Mouse (Mus musculus) urinary bladder, postnatal 36 days (tissue): ENCODE data around the gene Gm28051.

Source experiments
- DNase-seq, 2 experiments: peaks; one replicate each; pipeline ENCODE4 v3.0.0; 2022; ENCODE audit warnings: low spot score in 2 of 2, mixed read lengths in 1 of 2

Gm28051 gene

GRCm38 (mm10) chr12:102684720-102685386 lies 72.7 kb downstream of the Gm28051 start:
- no peak for DNase-seq

- no peak for DNase-seq
Measured at GRCm38 (mm10) chr12:102683979-102684378, 73.6 kb downstream of the Gm28051 start.

GRCm38 (mm10) chr12:102683438-102683837 lies 74.1 kb downstream of the Gm28051 start:
- no peak for DNase-seq

GRCm38 (mm10) chr12:102682722-102683299 lies 74.8 kb downstream of the Gm28051 start:
- DNase-seq: no peak

GRCm38 (mm10) chr12:102682085-102682484 lies 75.5 kb downstream of the Gm28051 start:
- DNase-seq: no peak

- no peak for DNase-seq
Measured at GRCm38 (mm10) chr12:102681590-102681989, 76.0 kb downstream of the Gm28051 start.

- DNase-seq: no peak
Measured at GRCm38 (mm10) chr12:102678820-102679219, 78.7 kb downstream of the Gm28051 start.

GRCm38 (mm10) chr12:102677089-102677488 lies 80.5 kb downstream of the Gm28051 start:
- DNase-seq: no peak

GRCm38 (mm10) chr12:102674556-102674955 lies 83.0 kb downstream of the Gm28051 start:
- DNase-seq: no peak

GRCm38 (mm10) chr12:102674123-102674522 lies 83.4 kb downstream of the Gm28051 start:
- no peak for DNase-seq

- DNase-seq: no peak
Measured at GRCm38 (mm10) chr12:102672857-102673839, 84.4 kb downstream of the Gm28051 start.

GRCm38 (mm10) chr12:102672176-102672575 lies 85.4 kb downstream of the Gm28051 start:
- DNase-seq: no peak

GRCm38 (mm10) chr12:102670848-102671247 lies 86.7 kb downstream of the Gm28051 start:
- no peak for DNase-seq
